9 mouse cellular contexts compared by ENCODE assay signal in genomic region chr2:158534090-158534489, GRCm38 (mm10). TPM values are rescaled to one million over a fixed set of nuclear protein-coding genes. Genes with fewer than 3 reads are reported as not detected.
DNase-seq lines count a peak whose midpoint lies in the region; ATAC-seq and TF ChIP-seq lines count a peak whose summit lies in the region.
"Had no signal": no experiment of that assay in that cellular context is flagged by ENCODE, and none has a peak within 500 bp of the region (broad histone marks: within the 10 kb centered on the region; RNA-seq: fewer than 3 reads in every experiment).

No protein-coding gene starts in this region.

- no peak overlapping the region for H3K27ac ChIP-seq in kidney, adult 2 months (ENCODE audit: insufficient read depth, low read depth, low read length)

- TF ChIP-seq CTCF in kidney, adult 2 months (conservative IDR thresholded peaks at IDR 0.05; ENCODE audit: insufficient read depth, insufficient read length, low read depth, low read length): peak; percentile 81

- ATAC-seq in granulocyte monocyte progenitor cell, adult 5-6 weeks (replicated peaks; ENCODE audit: poor library complexity, severe bottlenecking): peak; percentile 89
- ATAC-seq in megakaryocyte-erythroid progenitor cell, adult 5-6 weeks (replicated peaks; ENCODE audit: low FRiP score, low TSS enrichment, poor library complexity, severe bottlenecking): peak; percentile 96

- DNase-seq in kidney, adult 2 months: peak; percentile 58
- no peak for DNase-seq in kidney, adult 11 months
- peak; percentile 33 for DNase-seq in Muller cell, postnatal 12 days (ENCODE audit: inconsistent ontology term)
- peak; percentile 44 to 51 for DNase-seq in cerebellum, postnatal 36 days
- DNase-seq in layer of hippocampus, postnatal 14 days (ENCODE audit: low spot score in 2 of 2): peak; percentile 64 to 67
- DNase-seq in right cerebral cortex, postnatal 25 days: peak; percentile 65

- no peak for TF ChIP-seq POLR2A in kidney, adult 2 months (IDR thresholded peaks at IDR 0.05; ENCODE audit: low read depth, low read length)

- no peaks in the 10 kb centered on the region for H3K36me3 ChIP-seq in kidney, adult 2 months (ENCODE audit: control insufficient read depth, insufficient read depth, low read length)

- no peak overlapping the region for H3K4me3 ChIP-seq in kidney, adult 2 months (ENCODE audit: insufficient read depth, low read depth, low read length)
- H3K4me3 ChIP-seq: myocyte had no signal

- no peaks in the 10 kb centered on the region for H3K27me3 ChIP-seq in kidney, adult 2 months (replicated peaks; ENCODE audit: control insufficient read depth, insufficient read depth, low read length)

- 2% methylated on average over 4 of the region's 4 CpGs for WGBS in kidney, adult 2 months

- no peaks in the 10 kb centered on the region for H3K4me1 ChIP-seq in kidney, adult 2 months (ENCODE audit: control insufficient read depth, insufficient read depth, low read length)

RNA-seq across cellular contexts. Expression of gene Arhgap40, which starts 21.5 kb away (rescaled TPM):
- 0.24 and 0.30 TPM in 2 replicates for polyA plus RNA-seq in kidney, adult 2 months (2012; rRNA removed)
- not detected in 2 replicates for total RNA-seq in granulocyte monocyte progenitor cell, adult 5-6 weeks (2014; fragmentation: Nextera tagmentation)
- total RNA-seq in granulocyte monocyte progenitor cell, adult 5-6 weeks (2017): 2.9 TPM in 1 of 2 replicates, not detected in the other
- under 1 TPM in 1 of 2 experiments, not detected in 1; 0.45 TPM for total RNA-seq in layer of hippocampus, postnatal 14 days (2021)
- total RNA-seq in megakaryocyte-erythroid progenitor cell, adult 5-6 weeks (2014; fragmentation: Nextera tagmentation): not detected in 2 replicates
- total RNA-seq in megakaryocyte-erythroid progenitor cell, adult 5-6 weeks (2017): not detected in 2 replicates
- polyA plus RNA-seq: myocyte had no signal

RNA-seq across cellular contexts. Expression of gene Adig, which starts 31.7 kb away (rescaled TPM):
- 26.8 and 35.2 TPM in 2 replicates for polyA plus RNA-seq in kidney, adult 2 months (2012; rRNA removed)
- not detected in 2 replicates for total RNA-seq in granulocyte monocyte progenitor cell, adult 5-6 weeks (2014; fragmentation: Nextera tagmentation)
- total RNA-seq in granulocyte monocyte progenitor cell, adult 5-6 weeks (2017): not detected in 2 replicates
- not detected for total RNA-seq in layer of hippocampus, postnatal 14 days (2021)
- total RNA-seq in megakaryocyte-erythroid progenitor cell, adult 5-6 weeks (2014; fragmentation: Nextera tagmentation): not detected in 2 replicates
- not detected in 2 replicates for total RNA-seq in megakaryocyte-erythroid progenitor cell, adult 5-6 weeks (2017)
- polyA plus RNA-seq: myocyte had no signal
